Mouse (Mus musculus) liver, embryonic 13.5 days (tissue): ENCODE measurements around the gene Cyp2b9. TPM values are rescaled to one million over a fixed set of nuclear protein-coding genes. Genes with fewer than 3 reads are reported as not detected.
"Not testable (repeated sequence)": the region's sequence is repeated elsewhere in the genome, so short reads cannot be mapped to it uniquely, and the experiment has no call there.

Source experiments
- ATAC-seq: fragments of 200-750 bp; cut with Nextera tagmentation; 2 replicates; pipeline ENCODE4 v1.8.0; 2017; ENCODE audit warnings: low read depth, mild to moderate bottlenecking, moderate number of reproducible peaks, moderate library complexity
- DNase-seq: peaks from one replicate; pipeline ENCODE4 v3.0.0; 2022
- H3K27ac ChIP-seq: fragments of 300-500 bp; sonication (generic); 2 replicates; pipeline ENCODE4 v1.5.1; 2015; ENCODE audit warnings: moderate library complexity, mild to moderate bottlenecking, inconsistent platforms
- H3K27me3 ChIP-seq: fragments of 300-500 bp; sonication (generic); 2 replicates; pipeline ENCODE4 v1.6.1; 2015; ENCODE audit warnings: mild to moderate bottlenecking, inconsistent platforms
- H3K36me3 ChIP-seq: fragments of 300-500 bp; sonication (generic); 2 replicates; pipeline ENCODE4 v1.6.1; 2015; ENCODE audit warnings: mild to moderate bottlenecking, inconsistent platforms
- H3K4me1 ChIP-seq: fragments of 300-500 bp; sonication (generic); replicated peaks from 2 replicates; pipeline ENCODE4 v1.6.1; 2015; ENCODE audit warnings: inconsistent platforms
- H3K4me2 ChIP-seq: fragments of 300-500 bp; sonication (generic); 2 replicates; pipeline ENCODE4 v1.6.1; 2015; ENCODE audit warnings: inconsistent platforms, mild to moderate bottlenecking, moderate library complexity
- H3K4me3 ChIP-seq: fragments of 300-500 bp; sonication (generic); replicated peaks from 2 replicates; pipeline ENCODE4 v1.5.1; 2015; ENCODE audit warnings: mild to moderate bottlenecking, inconsistent platforms
- H3K9ac ChIP-seq: fragments of 300-500 bp; sonication (generic); 2 replicates; pipeline ENCODE4 v1.6.1; 2015; ENCODE audit warnings: mild to moderate bottlenecking, inconsistent platforms
- H3K9me3 ChIP-seq: fragments of 300-500 bp; sonication (generic); replicated peaks from 2 replicates; pipeline ENCODE4 v1.6.1; 2016; ENCODE audit warnings: inconsistent platforms
- WGBS: fragments of 180-500 bp; shearing (Covaris S2); methylation state at CpG from one replicate; pipeline ENCODE4 v1.1.7; 2015; ENCODE audit not compliant: insufficient replicate concordance; 5-methylcytosine and 5-hydroxymethylcytosine counted together
- polyA plus RNA-seq: library from polyadenylated mRNA; unstranded; fragments of >200 nt; fragmentation: Nextera tagmentation; extraction: Ambion mirVana; gene quantifications from 2 replicates; pipeline ENCODE4 v1.2.1, GENCODE M21; 2015

The Cyp2b9 gene
- not detected in 2 replicates for polyA plus RNA-seq

GRCm38 (mm10) chr7:26173111-26173510 is at the start of gene Cyp2b9:
Cyp2b9 (plus strand) TSS chr7:26173411.
- not testable (repeated sequence) for H3K9me3 ChIP-seq, H3K27ac ChIP-seq, DNase-seq, H3K27me3 ChIP-seq, H3K4me3 ChIP-seq, H3K36me3 ChIP-seq, H3K9ac ChIP-seq, H3K4me1 ChIP-seq, ATAC-seq, H3K4me2 ChIP-seq
- WGBS: 44% methylated on average over 3 of the region's 3 CpGs

- H3K4me3 ChIP-seq, H3K36me3 ChIP-seq, H3K27me3 ChIP-seq, DNase-seq, H3K4me2 ChIP-seq, H3K9ac ChIP-seq, H3K27ac ChIP-seq, H3K4me1 ChIP-seq, H3K9me3 ChIP-seq: not testable (repeated sequence)
- no CpG with 5 or more reads among the region's 2 CpGs for WGBS
- peak; percentile 68 for ATAC-seq
Observed at GRCm38 (mm10) chr7:26139623-26140022, 33.6 kb upstream of the Cyp2b9 start.

- not testable (repeated sequence) for DNase-seq, H3K9me3 ChIP-seq, H3K36me3 ChIP-seq, H3K4me3 ChIP-seq, H3K4me1 ChIP-seq, ATAC-seq, H3K27me3 ChIP-seq, H3K4me2 ChIP-seq, H3K9ac ChIP-seq, H3K27ac ChIP-seq
- no CpG with 5 or more reads among the region's 3 CpGs for WGBS
Observed at GRCm38 (mm10) chr7:26143657-26144056, 29.6 kb upstream of the Cyp2b9 start.

- peak; percentile 58; the same call in 1 of the 2 replicates for ATAC-seq
- DNase-seq, H3K4me1 ChIP-seq, H3K36me3 ChIP-seq, H3K27ac ChIP-seq, H3K4me3 ChIP-seq, H3K27me3 ChIP-seq, H3K4me2 ChIP-seq, H3K9me3 ChIP-seq, H3K9ac ChIP-seq: not testable (repeated sequence)
- 44% methylated on average over 2 of the region's 3 CpGs for WGBS
Observed at GRCm38 (mm10) chr7:26168765-26169536, 4.3 kb upstream of the Cyp2b9 start.

- Histone ChIP-seq H3K27ac (no peak overlapping the region), H3K4me2 (no peak overlapping the region), H3K4me3 (no peak overlapping the region), H3K9me3 (no peaks in the 10 kb centered on the region), H3K9ac (no peak overlapping the region), H3K36me3 (no peaks in the 10 kb centered on the region), H3K4me1 (no peaks in the 10 kb centered on the region), H3K27me3 (no peaks in the 10 kb centered on the region)
- no peak for DNase-seq
- ATAC-seq: no peak
- 15% methylated on average over 2 of the region's 2 CpGs for WGBS
Observed at GRCm38 (mm10) chr7:26201083-26201482, 27.9 kb downstream of the Cyp2b9 start.

GRCm38 (mm10) chr7:26260034-26260433 is 86.8 kb downstream of the Cyp2b9 start, which contains the start of gene Vmn1r184:
Vmn1r184 (plus strand) TSS chr7:26260334.
- not testable (repeated sequence) for H3K27me3 ChIP-seq, ATAC-seq, H3K9me3 ChIP-seq, H3K4me2 ChIP-seq, H3K4me3 ChIP-seq, H3K27ac ChIP-seq, DNase-seq, H3K9ac ChIP-seq, H3K4me1 ChIP-seq, H3K36me3 ChIP-seq
- WGBS: 54% methylated on average over 1 of the region's 1 CpGs

Other genes starting within 250 kb of the Cyp2b9 start
- gene Cyp2b13, start 111.9 kb upstream of the Cyp2b9 start, polyA plus RNA-seq: 0.15 TPM in 1 of 2 replicates, not detected in the other
- not detected in 2 replicates for gene Vmn1r184, start 86.9 kb downstream of the Cyp2b9 start, polyA plus RNA-seq
- gene Cyp2a4, start 133.8 kb downstream of the Cyp2b9 start, polyA plus RNA-seq: not detected in 2 replicates
- not detected in 2 replicates for gene Nlrp9c, start 230.3 kb downstream of the Cyp2b9 start, polyA plus RNA-seq